Mouse (Mus musculus): ENCODE results near the gene Stk24. TPM values are rescaled to one million over a fixed set of nuclear protein-coding genes. Genes with fewer than 3 reads are reported as not detected.

Gene Stk24
- 100 to 1,000 TPM; 228 to 230 TPM for total RNA-seq (2023)

GRCm38 (mm10) chr14:121379827-121380145 lies at the start of gene Stk24:
Gene Stk24, minus strand, starts transcription at chr14:121380011.

Other genes starting within 250 kb of the Stk24 start
- gene Slc15a1, start 125.2 kb upstream of the Stk24 start, total RNA-seq (2023): not detected

Measured in T-cell, adult 66 days (primary cell).